Mouse (Mus musculus) embryonic facial prominence, embryonic 10.5 days (tissue): ENCODE data around the gene Wfdc3. TPM values are rescaled to one million over a fixed set of nuclear protein-coding genes. Genes with fewer than 3 reads are reported as not detected.

ENCODE experiments used
- DNase-seq: peaks from one replicate; pipeline ENCODE4 v3.0.0-alpha.2; 2017; ENCODE audit warnings: low spot score
- H3K27ac ChIP-seq: fragments of 300-500 bp; sonication (generic); replicated peaks from 2 replicates; pipeline ENCODE4 v1.5.1; 2016; ENCODE audit warnings: mild to moderate bottlenecking
- H3K27me3 ChIP-seq: fragments of 300-500 bp; sonication (generic); replicated peaks from 2 replicates; pipeline ENCODE4 v1.6.1; 2016; ENCODE audit warnings: low read depth, mild to moderate bottlenecking; ENCODE audit not compliant: poor library complexity, severe bottlenecking
- H3K36me3 ChIP-seq: fragments of 300-500 bp; sonication (generic); replicated peaks from 2 replicates; pipeline ENCODE4 v1.6.1; 2016; ENCODE audit warnings: mild to moderate bottlenecking, moderate library complexity
- H3K4me1 ChIP-seq: fragments of 300-500 bp; sonication (generic); 2 replicates; pipeline ENCODE4 v1.6.1; 2016
- H3K4me3 ChIP-seq: fragments of 300-500 bp; sonication (generic); 2 replicates; pipeline ENCODE4 v1.5.1; 2016; ENCODE audit warnings: mild to moderate bottlenecking, moderate library complexity
- H3K9me3 ChIP-seq: fragments of 300-500 bp; sonication (generic); 2 replicates; pipeline ENCODE4 v1.6.1; 2016; ENCODE audit warnings: mild to moderate bottlenecking
- WGBS: fragments of 180-500 bp; shearing (Covaris S2); methylation state at CpG from one replicate; pipeline ENCODE4 v1.1.7; 2016; 5-methylcytosine and 5-hydroxymethylcytosine counted together
- polyA plus RNA-seq: library from polyadenylated mRNA; unstranded; fragments of >200 nt; fragmentation: Nextera tagmentation; extraction: Ambion mirVana; gene quantifications from 2 replicates; pipeline ENCODE4 v1.2.1, GENCODE M21; 2016

Gene Wfdc3
- polyA plus RNA-seq, 1 experiment from 2014 or later, result 0.95 TPM

GRCm38 (mm10) chr2:164773229-164773988 is 27.7 kb upstream of the Wfdc3 start:
- no peak for DNase-seq
- WGBS, result 82% methylated on average over 14 of the region's 14 CpGs
- H3K27me3 ChIP-seq, result 0 out of 2 replicates have a peak, but pooled peaks cover 11% of the 10 kb centered on the region
- H3K36me3 ChIP-seq, result peaks cover 36% of the 10 kb centered on the region
- H3K4me1 ChIP-seq, result peaks cover 28% of the 10 kb centered on the region
- H3K27ac ChIP-seq, result no peak overlapping the region
- no peaks in the 10 kb centered on the region for H3K9me3 ChIP-seq
- H3K4me3 ChIP-seq, result 0 out of 2 replicates have a peak overlapping the region, but pooled peaks have one; percentile 9

- no peak for DNase-seq
- peaks cover 59% of the 10 kb centered on the region for H3K36me3 ChIP-seq
Measured at GRCm38 (mm10) chr2:164771123-164771522, 25.4 kb upstream of the Wfdc3 start.

GRCm38 (mm10) chr2:164770279-164770678 is 24.5 kb upstream of the Wfdc3 start:
- H3K27ac ChIP-seq, result peak overlapping the region; percentile 97
- H3K4me1 ChIP-seq, result peaks cover 28% of the 10 kb centered on the region
- peak overlapping the region; percentile 96 for H3K4me3 ChIP-seq
- DNase-seq, result peak; percentile 23
- WGBS, result 6% methylated on average over 15 of the region's 15 CpGs
- no peaks in the 10 kb centered on the region for H3K9me3 ChIP-seq
- H3K27me3 ChIP-seq, result no peaks in the 10 kb centered on the region
- peaks cover 67% of the 10 kb centered on the region for H3K36me3 ChIP-seq

More at GRCm38 (mm10) chr2:164771123-164771522, 25.4 kb upstream of the Wfdc3 start:
- H3K4me1 ChIP-seq, result peaks cover 28% of the 10 kb centered on the region
- H3K27me3 ChIP-seq, result no peaks in the 10 kb centered on the region
- H3K4me3 ChIP-seq, result peak overlapping the region; percentile 96
- peak overlapping the region; percentile 97 for H3K27ac ChIP-seq
- no peaks in the 10 kb centered on the region for H3K9me3 ChIP-seq
- WGBS, result 86% methylated on average over 8 of the region's 8 CpGs

- no peaks in the 10 kb centered on the region for H3K27me3 ChIP-seq
- WGBS, result 3% methylated on average over 53 of the region's 53 CpGs
- H3K27ac ChIP-seq, result peak within 1 kb of the TSS; percentile 97
- DNase-seq, result peak; percentile 99
- peaks cover 28% of the 10 kb centered on the region for H3K4me1 ChIP-seq
- H3K4me3 ChIP-seq, result peak within 1 kb of the TSS; percentile 96
- peaks cover 75% of the 10 kb centered on the region for H3K36me3 ChIP-seq
- H3K9me3 ChIP-seq, result no peaks in the 10 kb centered on the region
Measured at GRCm38 (mm10) chr2:164769258-164770037, 23.7 kb upstream of the Wfdc3 start, which contains the start of gene Ube2c. TSS of gene Ube2c (plus strand) at chr2:164769898.

- 95% methylated on average over 15 of the region's 15 CpGs for WGBS
- no peak for DNase-seq
- Histone ChIP-seq H3K4me1 (peaks cover 26% of the 10 kb centered on the region), H3K27ac (no peak overlapping the region), H3K36me3 (peaks cover 75% of the 10 kb centered on the region), H3K9me3 (no peaks in the 10 kb centered on the region), H3K4me3 (no peak overlapping the region), H3K27me3 (no peaks in the 10 kb centered on the region)
Measured at GRCm38 (mm10) chr2:164767812-164768540, 22.2 kb upstream of the Wfdc3 start.

- H3K4me1 ChIP-seq, result peaks cover 7% of the 10 kb centered on the region
- H3K4me3 ChIP-seq, result no peak overlapping the region
- no peaks in the 10 kb centered on the region for H3K9me3 ChIP-seq
- WGBS, result 84% methylated on average over 3 of the region's 3 CpGs
- peaks cover 75% of the 10 kb centered on the region for H3K36me3 ChIP-seq
- no peak overlapping the region for H3K27ac ChIP-seq
- H3K27me3 ChIP-seq, result no peaks in the 10 kb centered on the region
- DNase-seq, result no peak
Measured at GRCm38 (mm10) chr2:164765841-164766240, 20.1 kb upstream of the Wfdc3 start.

GRCm38 (mm10) chr2:164762593-164762992 is 16.9 kb upstream of the Wfdc3 start:
- H3K27me3 ChIP-seq, result no peaks in the 10 kb centered on the region
- 89% methylated on average over 7 of the region's 7 CpGs for WGBS
- H3K4me3 ChIP-seq, result no peak overlapping the region
- H3K4me1 ChIP-seq, result no peaks in the 10 kb centered on the region
- H3K27ac ChIP-seq, result no peak overlapping the region
- no peaks in the 10 kb centered on the region for H3K9me3 ChIP-seq
- no peak for DNase-seq
- peaks cover 94% of the 10 kb centered on the region for H3K36me3 ChIP-seq

GRCm38 (mm10) chr2:164761971-164762370 is 16.2 kb upstream of the Wfdc3 start:
- no peaks in the 10 kb centered on the region for H3K9me3 ChIP-seq
- H3K4me1 ChIP-seq, result no peaks in the 10 kb centered on the region
- no peak overlapping the region for H3K27ac ChIP-seq
- no peak overlapping the region for H3K4me3 ChIP-seq
- H3K36me3 ChIP-seq, result peaks cover 94% of the 10 kb centered on the region
- no peak for DNase-seq
- no peaks in the 10 kb centered on the region for H3K27me3 ChIP-seq
- 96% methylated on average over 4 of the region's 4 CpGs for WGBS

- Histone ChIP-seq H3K4me3 (no peak overlapping the region), H3K4me1 (no peaks in the 10 kb centered on the region), H3K27ac (no peak overlapping the region), H3K9me3 (no peaks in the 10 kb centered on the region), H3K36me3 (peaks cover 94% of the 10 kb centered on the region), H3K27me3 (no peaks in the 10 kb centered on the region)
- DNase-seq, result no peak
- WGBS, result 84% methylated on average over 2 of the region's 2 CpGs
Measured at GRCm38 (mm10) chr2:164761502-164761901, 15.8 kb upstream of the Wfdc3 start.

- Histone ChIP-seq H3K27ac (no peak overlapping the region), H3K9me3 (no peaks in the 10 kb centered on the region), H3K4me3 (no peak overlapping the region), H3K4me1 (no peaks in the 10 kb centered on the region), H3K27me3 (no peaks in the 10 kb centered on the region), H3K36me3 (peaks cover 94% of the 10 kb centered on the region)
- no peak for DNase-seq
- 86% methylated on average over 4 of the region's 4 CpGs for WGBS
Measured at GRCm38 (mm10) chr2:164760059-164760833, 14.5 kb upstream of the Wfdc3 start.

GRCm38 (mm10) chr2:164758692-164759091 is 13.0 kb upstream of the Wfdc3 start:
- DNase-seq, result no peak
- WGBS, result 54% methylated on average over 1 of the region's 1 CpGs
- Histone ChIP-seq H3K27me3 (no peaks in the 10 kb centered on the region), H3K27ac (no peak overlapping the region), H3K4me3 (no peak overlapping the region), H3K9me3 (no peaks in the 10 kb centered on the region), H3K36me3 (peaks cover 100% of the 10 kb centered on the region), H3K4me1 (no peaks in the 10 kb centered on the region)

GRCm38 (mm10) chr2:164757841-164758240 is 12.1 kb upstream of the Wfdc3 start:
- Histone ChIP-seq H3K27me3 (no peaks in the 10 kb centered on the region), H3K4me3 (no peak overlapping the region), H3K9me3 (no peaks in the 10 kb centered on the region), H3K4me1 (no peaks in the 10 kb centered on the region), H3K36me3 (peaks cover 100% of the 10 kb centered on the region), H3K27ac (no peak overlapping the region)
- WGBS, result 95% methylated on average over 11 of the region's 11 CpGs
- no peak for DNase-seq
